Mouse (Mus musculus) hindbrain, embryonic 13.5 days (tissue): ENCODE data around the gene Sycp1. TPM values are rescaled to one million over a fixed set of nuclear protein-coding genes. Genes with fewer than 3 reads are reported as not detected.

ENCODE experiments used
- ATAC-seq: fragments of 200-750 bp; cut with Nextera tagmentation; 2 replicates; pipeline ENCODE4 v1.8.0; 2017; ENCODE audit warnings: moderate TSS enrichment; ENCODE audit not compliant: low FRiP score
- H3K27ac ChIP-seq: fragments of 300-500 bp; sonication (generic); 2 replicates; pipeline ENCODE4 v1.5.1; 2015; ENCODE audit warnings: inconsistent platforms, mild to moderate bottlenecking, moderate library complexity
- H3K27me3 ChIP-seq: fragments of 300-500 bp; sonication (generic); 2 replicates; pipeline ENCODE4 v1.6.1; 2015; ENCODE audit warnings: mild to moderate bottlenecking, inconsistent platforms
- H3K36me3 ChIP-seq: fragments of 300-500 bp; sonication (generic); 2 replicates; pipeline ENCODE4 v1.6.1; 2015; ENCODE audit warnings: mild to moderate bottlenecking, inconsistent platforms
- H3K4me1 ChIP-seq: fragments of 300-500 bp; sonication (generic); replicated peaks from 2 replicates; pipeline ENCODE4 v1.6.1; 2015; ENCODE audit warnings: inconsistent platforms
- H3K4me2 ChIP-seq: fragments of 300-500 bp; sonication (generic); 2 replicates; pipeline ENCODE4 v1.6.1; 2015; ENCODE audit warnings: inconsistent platforms, mild to moderate bottlenecking, moderate library complexity
- H3K4me3 ChIP-seq: fragments of 300-500 bp; sonication (generic); 2 replicates; pipeline ENCODE4 v1.5.1; 2015; ENCODE audit warnings: mild to moderate bottlenecking, inconsistent platforms
- H3K9ac ChIP-seq: fragments of 300-500 bp; sonication (generic); 2 replicates; pipeline ENCODE4 v1.6.1; 2015; ENCODE audit warnings: mild to moderate bottlenecking, inconsistent platforms
- H3K9me3 ChIP-seq: fragments of 300-500 bp; sonication (generic); 2 replicates; pipeline ENCODE4 v1.6.1; 2016; ENCODE audit warnings: inconsistent platforms
- WGBS: fragments of 180-500 bp; shearing (Covaris S2); methylation state at CpG from one replicate; pipeline ENCODE4 v1.1.7; 2015; 5-methylcytosine and 5-hydroxymethylcytosine counted together
- polyA plus RNA-seq: library from polyadenylated mRNA; unstranded; fragments of >200 nt; fragmentation: Nextera tagmentation; extraction: Ambion mirVana; gene quantifications from 2 replicates; pipeline ENCODE4 v1.2.1, GENCODE M21; 2015

The Sycp1 gene
- polyA plus RNA-seq, 1 experiment from 2014 or later: not detected

- 84% methylated on average over 1 of the region's 1 CpGs for WGBS
- no peaks in the 10 kb centered on the region for H3K4me1 ChIP-seq
- peaks cover 6% of the 10 kb centered on the region; the same call in 1 of the 2 replicates for H3K9me3 ChIP-seq
- H3K27me3 ChIP-seq: no peaks in the 10 kb centered on the region
- H3K36me3 ChIP-seq: no peaks in the 10 kb centered on the region
- H3K4me2 ChIP-seq: no peak overlapping the region
- no peak overlapping the region for H3K9ac ChIP-seq
- no peak overlapping the region for H3K27ac ChIP-seq
- H3K4me3 ChIP-seq: no peak overlapping the region
- ATAC-seq: no peak
Measured at GRCm38 (mm10) chr3:102938100-102938499, 2.2 kb upstream of the Sycp1 start.

- no peaks in the 10 kb centered on the region for H3K9me3 ChIP-seq
- no peak overlapping the region for H3K9ac ChIP-seq
- H3K27ac ChIP-seq: no peak overlapping the region
- H3K4me1 ChIP-seq: no peaks in the 10 kb centered on the region
- no peak overlapping the region for H3K4me2 ChIP-seq
- H3K27me3 ChIP-seq: no peaks in the 10 kb centered on the region
- ATAC-seq: no peak
- H3K4me3 ChIP-seq: no peak overlapping the region
- 97% methylated on average over 1 of the region's 1 CpGs for WGBS
- H3K36me3 ChIP-seq: no peaks in the 10 kb centered on the region
Measured at GRCm38 (mm10) chr3:102899136-102899535, 36.8 kb downstream of the Sycp1 start.

- Histone ChIP-seq H3K27ac (no peak overlapping the region), H3K4me3 (no peak overlapping the region), H3K9me3 (no peaks in the 10 kb centered on the region), H3K4me1 (no peaks in the 10 kb centered on the region), H3K27me3 (no peaks in the 10 kb centered on the region), H3K4me2 (no peak overlapping the region), H3K9ac (no peak overlapping the region), H3K36me3 (no peaks in the 10 kb centered on the region)
- no peak for ATAC-seq
- 77% methylated on average over 4 of the region's 4 CpGs for WGBS
Measured at GRCm38 (mm10) chr3:102880529-102880928, 55.4 kb downstream of the Sycp1 start.

- H3K9ac ChIP-seq: no peak overlapping the region
- H3K9me3 ChIP-seq: no peaks in the 10 kb centered on the region
- ATAC-seq: no peak
- no peaks in the 10 kb centered on the region for H3K27me3 ChIP-seq
- no peak overlapping the region for H3K4me2 ChIP-seq
- H3K36me3 ChIP-seq: no peaks in the 10 kb centered on the region
- H3K4me3 ChIP-seq: no peak overlapping the region
- no peaks in the 10 kb centered on the region for H3K4me1 ChIP-seq
- no peak overlapping the region for H3K27ac ChIP-seq
Measured at GRCm38 (mm10) chr3:102848661-102849060, 87.2 kb downstream of the Sycp1 start.

GRCm38 (mm10) chr3:102842386-102842785 is 93.5 kb downstream of the Sycp1 start:
- 58% methylated on average over 1 of the region's 1 CpGs for WGBS
- ATAC-seq: no peak
- no peaks in the 10 kb centered on the region for H3K36me3 ChIP-seq
- no peak overlapping the region for H3K27ac ChIP-seq
- no peak overlapping the region for H3K4me3 ChIP-seq
- H3K27me3 ChIP-seq: no peaks in the 10 kb centered on the region
- no peak overlapping the region for H3K9ac ChIP-seq
- no peaks in the 10 kb centered on the region for H3K9me3 ChIP-seq
- H3K4me1 ChIP-seq: no peaks in the 10 kb centered on the region
- no peak overlapping the region for H3K4me2 ChIP-seq

GRCm38 (mm10) chr3:102803937-102804336 is 132.0 kb downstream of the Sycp1 start:
- Histone ChIP-seq H3K36me3 (no peaks in the 10 kb centered on the region), H3K4me3 (no peak overlapping the region), H3K9ac (no peak overlapping the region), H3K27me3 (0 out of 2 replicates have a peak, but pooled peaks cover 2% of the 10 kb centered on the region), H3K4me2 (no peak overlapping the region), H3K9me3 (no peaks in the 10 kb centered on the region), H3K27ac (no peak overlapping the region), H3K4me1 (no peaks in the 10 kb centered on the region)
- 7% methylated on average over 3 of the region's 3 CpGs for WGBS
- no peak for ATAC-seq

- no peak for ATAC-seq
- H3K9me3 ChIP-seq: no peaks in the 10 kb centered on the region
- 32% methylated on average over 4 of the region's 4 CpGs for WGBS
Measured at GRCm38 (mm10) chr3:102787369-102787768, 148.5 kb downstream of the Sycp1 start.

GRCm38 (mm10) chr3:102782618-102783017 is 153.3 kb downstream of the Sycp1 start, which contains the start of gene Tshb:
TSS of gene Tshb (minus strand) at chr3:102782718.
- 80% methylated on average over 2 of the region's 2 CpGs for WGBS
- Histone ChIP-seq H3K4me1 (no peaks in the 10 kb centered on the region), H3K27ac (no peak within 1 kb of the TSS), H3K36me3 (no peaks in the 10 kb centered on the region), H3K4me2 (no peak within 1 kb of the TSS), H3K9me3 (no peaks in the 10 kb centered on the region), H3K9ac (no peak within 1 kb of the TSS), H3K4me3 (no peak within 1 kb of the TSS), H3K27me3 (no peaks in the 10 kb centered on the region)
- no peak for ATAC-seq

More at GRCm38 (mm10) chr3:102787369-102787768, 148.5 kb downstream of the Sycp1 start:
- Histone ChIP-seq H3K27me3 (no peaks in the 10 kb centered on the region), H3K4me1 (no peaks in the 10 kb centered on the region), H3K4me3 (no peak overlapping the region), H3K4me2 (no peak overlapping the region), H3K36me3 (no peaks in the 10 kb centered on the region), H3K27ac (no peak overlapping the region), H3K9ac (no peak overlapping the region)

- Histone ChIP-seq H3K27ac (no peak overlapping the region), H3K9ac (no peak overlapping the region), H3K36me3 (no peaks in the 10 kb centered on the region), H3K4me3 (no peak overlapping the region), H3K9me3 (no peaks in the 10 kb centered on the region), H3K4me2 (no peak overlapping the region), H3K27me3 (no peaks in the 10 kb centered on the region), H3K4me1 (no peaks in the 10 kb centered on the region)
- WGBS: 88% methylated on average over 4 of the region's 4 CpGs
- no peak for ATAC-seq
Measured at GRCm38 (mm10) chr3:102773018-102773417, 162.9 kb downstream of the Sycp1 start.

Other genes with a start within 250 kb of the Sycp1 start
- 7.5 and 8.6 TPM in 2 replicates for gene Tspan2, start 201.6 kb downstream of the Sycp1 start, polyA plus RNA-seq
- 0.13 and 0.30 TPM in 2 replicates for gene Tshb, start 153.4 kb downstream of the Sycp1 start, polyA plus RNA-seq
- gene Nr1h5, start 28.0 kb upstream of the Sycp1 start, polyA plus RNA-seq: 0.08 TPM in 1 of 2 replicates, not detected in the other
- gene Sike1, start 59.6 kb upstream of the Sycp1 start, polyA plus RNA-seq: 54.3 and 64.6 TPM in 2 replicates
- 448 and 460 TPM in 2 replicates for gene Csde1, start 84.3 kb upstream of the Sycp1 start, polyA plus RNA-seq
- 109 and 111 TPM in 2 replicates for gene Nras, start 122.2 kb upstream of the Sycp1 start, polyA plus RNA-seq
- not detected in 2 replicates for gene Ampd1, start 137.9 kb upstream of the Sycp1 start, polyA plus RNA-seq
- gene Dennd2c, start 166.5 kb upstream of the Sycp1 start, polyA plus RNA-seq: 1.3 and 1.5 TPM in 2 replicates
- gene Bcas2, start 235.6 kb upstream of the Sycp1 start, polyA plus RNA-seq: 233 and 236 TPM in 2 replicates